Mouse (Mus musculus) MEL (cell line): ENCODE data around the gene Ptpru. TPM values are rescaled to one million over a fixed set of nuclear protein-coding genes. Genes with fewer than 3 reads are reported as not detected.

Experiments used
- DNase-seq: peaks from one replicate; pipeline ENCODE4 v3.0.0; 2011; ENCODE audit warnings: low read depth, low spot score
- H3K27ac ChIP-seq: 2 replicates; pipeline ENCODE4 v1.5.1; 2012; ENCODE audit warnings: low read depth, mild to moderate bottlenecking, control low read depth, low read length, moderate library complexity; ENCODE audit not compliant: control insufficient read depth
- H3K27me3 ChIP-seq, 2 experiments: fragments of 150-350 bp in 1 of 2; sonication (generic) in 1 of 2; 2 replicates each; pipeline ENCODE4 v1.6.1; 2012; ENCODE audit warnings: low read length in 2 of 2, mild to moderate bottlenecking in 2 of 2, improper control_type of control experiment in 1 of 2, moderate library complexity in 1 of 2; ENCODE audit not compliant: insufficient read depth in 2 of 2, control insufficient read depth in 1 of 2
- H3K36me3 ChIP-seq, 2 experiments: 2 replicates each; pipeline ENCODE4 v1.6.1; 2012 to 2014; ENCODE audit warnings: low read length in 2 of 2, improper control_type of control experiment in 1 of 2, inconsistent platforms in 1 of 2, mild to moderate bottlenecking in 1 of 2; ENCODE audit not compliant: insufficient read depth in 2 of 2, control insufficient read depth in 1 of 2
- H3K4me1 ChIP-seq, 2 experiments: fragments of 150-350 bp in 1 of 2; sonication (generic) in 1 of 2; 2 replicates each; pipeline ENCODE4 v1.6.1; 2012; ENCODE audit warnings: low read length in 2 of 2, improper control_type of control experiment in 1 of 2, mild to moderate bottlenecking in 1 of 2; ENCODE audit not compliant: insufficient read depth in 2 of 2, control insufficient read depth in 1 of 2
- H3K4me3 ChIP-seq, 2 experiments: fragments of 150-350 bp in 1 of 2; sonication (generic) in 1 of 2; 2 replicates each; pipeline ENCODE4 v1.5.1; 2012; ENCODE audit warnings: low read depth in 2 of 2, low read length in 2 of 2, mild to moderate bottlenecking in 2 of 2, moderate library complexity in 2 of 2, control low read depth in 1 of 2, improper control_type of control experiment in 1 of 2; ENCODE audit not compliant: control insufficient read depth in 1 of 2, insufficient read depth in 1 of 2
- H3K79me2 ChIP-seq: 2 replicates; pipeline ENCODE4 v1.6.1; 2012; ENCODE audit warnings: mild to moderate bottlenecking, low read length, moderate library complexity; ENCODE audit not compliant: control insufficient read depth, poor library complexity, insufficient read depth
- H3K9ac ChIP-seq: 2 replicates; pipeline ENCODE4 v1.6.1; 2012; ENCODE audit warnings: low read depth, mild to moderate bottlenecking, control low read depth, low read length, moderate library complexity; ENCODE audit not compliant: control insufficient read depth, poor library complexity, severe bottlenecking
- H3K9me3 ChIP-seq: fragments of 150-350 bp; sonication (generic); replicated peaks from 2 replicates; pipeline ENCODE4 v1.6.1; 2012; ENCODE audit warnings: mild to moderate bottlenecking, low read length, improper control_type of control experiment, moderate library complexity; ENCODE audit not compliant: insufficient read depth
- CHD2 ChIP-seq: IDR thresholded peaks from 2 replicates; pipeline ENCODE4 v1.6.1; 2011; ENCODE audit warnings: low read length, improper control_type of control experiment
- CTCF ChIP-seq, 3 experiments: IDR thresholded peaks in 2 of 3; conservative IDR thresholded peaks in 1 of 3; 2 replicates each; pipeline ENCODE4 v1.5.1; 2011 to 2012; ENCODE audit warnings: low read length in 3 of 3, low read depth in 2 of 3, mild to moderate bottlenecking in 2 of 3, improper control_type of control experiment in 1 of 3, inconsistent platforms in 1 of 3, mixed read lengths in 1 of 3, moderate library complexity in 1 of 3; ENCODE audit not compliant: control insufficient read depth in 1 of 3, insufficient read depth in 1 of 3, poor library complexity in 1 of 3, severe bottlenecking in 1 of 3
- EP300 ChIP-seq, 2 experiments: IDR thresholded peaks; 2 replicates each; pipeline ENCODE4 v1.6.1; 2011; ENCODE audit warnings: improper control_type of control experiment in 2 of 2, low read length in 2 of 2, low read depth in 1 of 2, mild to moderate bottlenecking in 1 of 2
- HCFC1 ChIP-seq: IDR thresholded peaks from 2 replicates; pipeline ENCODE4 v1.6.1; 2012; ENCODE audit warnings: low read depth, mild to moderate bottlenecking, inconsistent platforms, low read length, improper control_type of control experiment, moderate library complexity
- JUND ChIP-seq: IDR thresholded peaks from 2 replicates; pipeline ENCODE4 v1.6.1; 2011; ENCODE audit warnings: low read depth, mild to moderate bottlenecking, improper control_type of control experiment, low read length
- KAT2A ChIP-seq: conservative IDR thresholded peaks from 2 replicates; pipeline ENCODE4 v1.6.1; 2012; ENCODE audit warnings: low read depth, low read length, improper control_type of control experiment, inconsistent platforms
- MYB ChIP-seq: IDR thresholded peaks from 2 replicates; pipeline ENCODE4 v1.6.1; 2011; ENCODE audit warnings: mild to moderate bottlenecking, low read depth, low read length, improper control_type of control experiment
- NRF1 ChIP-seq: IDR thresholded peaks from 2 replicates; pipeline ENCODE4 v1.6.1; 2014; ENCODE audit warnings: low read depth, mild to moderate bottlenecking, inconsistent platforms, low read length, improper control_type of control experiment, moderate library complexity; ENCODE audit not compliant: poor library complexity, insufficient read depth, severe bottlenecking
- POLR2A ChIP-seq, 2 experiments: IDR thresholded peaks; 2 replicates each; pipeline ENCODE4 v1.6.1; 2011 to 2012; ENCODE audit warnings: low read length in 2 of 2, mild to moderate bottlenecking in 2 of 2, control low read depth in 1 of 2, improper control_type of control experiment in 1 of 2, low read depth in 1 of 2, moderate library complexity in 1 of 2; ENCODE audit not compliant: control insufficient read depth in 1 of 2, insufficient read depth in 1 of 2, poor library complexity in 1 of 2
- POLR2AphosphoS5 ChIP-seq: IDR thresholded peaks from 2 replicates; pipeline ENCODE4 v1.6.1; 2012; ENCODE audit warnings: low read depth, borderline replicate concordance, mild to moderate bottlenecking, inconsistent platforms, low read length, moderate library complexity, mixed read lengths
- SMC3 ChIP-seq: IDR thresholded peaks from 2 replicates; pipeline ENCODE4 v1.6.1; 2011; ENCODE audit warnings: low read depth, low read length, improper control_type of control experiment
- TCF12 ChIP-seq: IDR thresholded peaks from 2 replicates; pipeline ENCODE4 v1.6.1; 2014; ENCODE audit warnings: low read depth, mild to moderate bottlenecking, inconsistent platforms, low read length, improper control_type of control experiment, moderate library complexity
- UBTF ChIP-seq: IDR thresholded peaks from 2 replicates; pipeline ENCODE4 v1.6.1; 2012; ENCODE audit warnings: low read depth, mild to moderate bottlenecking, inconsistent platforms, low read length, improper control_type of control experiment, moderate library complexity, borderline replicate concordance; ENCODE audit not compliant: insufficient read depth
- USF1 ChIP-seq: IDR thresholded peaks from 2 replicates; pipeline ENCODE4 v1.6.1; 2014; ENCODE audit warnings: low read depth, mild to moderate bottlenecking, inconsistent platforms, low read length, improper control_type of control experiment, moderate library complexity
- USF2 ChIP-seq, 2 experiments: IDR thresholded peaks; 2 replicates each; pipeline ENCODE4 v1.6.1; 2011 to 2012; ENCODE audit warnings: improper control_type of control experiment in 2 of 2, low read length in 2 of 2, borderline replicate concordance in 1 of 2, inconsistent platforms in 1 of 2, low read depth in 1 of 2, mild to moderate bottlenecking in 1 of 2; ENCODE audit not compliant: insufficient read depth in 1 of 2
- ZKSCAN1 ChIP-seq: IDR thresholded peaks from 2 replicates; pipeline ENCODE4 v1.6.1; 2012; ENCODE audit warnings: low read depth, mild to moderate bottlenecking, inconsistent platforms, low read length, improper control_type of control experiment, moderate library complexity
- polyA plus RNA-seq, 2 experiments: library from polyadenylated mRNA; stranded (reverse) in 1 of 2; unstranded in 1 of 2; fragments of >175 nt in 1 of 2; fragments of >200 nt in 1 of 2; gene quantifications; 2 replicates each; pipeline versions ENCODE4 v1.2.1 to v1.2.4; 2012; ENCODE audit warnings: low replicate concordance in 2 of 2, low read depth in 1 of 2; ENCODE audit not compliant: insufficient read length in 2 of 2, insufficient read depth in 1 of 2, missing spikeins in 1 of 2
- total RNA-seq: library from RNA; depleted of rRNA; stranded (reverse); fragments of 300-350 nt; gene quantifications from 2 replicates; pipeline ENCODE4 v1.2.3, GENCODE M21; 2012

Ptpru gene
- total and polyA plus RNA-seq, 3 experiments, result 3.4 to 6.8 TPM; not detected in 1

DNA sequence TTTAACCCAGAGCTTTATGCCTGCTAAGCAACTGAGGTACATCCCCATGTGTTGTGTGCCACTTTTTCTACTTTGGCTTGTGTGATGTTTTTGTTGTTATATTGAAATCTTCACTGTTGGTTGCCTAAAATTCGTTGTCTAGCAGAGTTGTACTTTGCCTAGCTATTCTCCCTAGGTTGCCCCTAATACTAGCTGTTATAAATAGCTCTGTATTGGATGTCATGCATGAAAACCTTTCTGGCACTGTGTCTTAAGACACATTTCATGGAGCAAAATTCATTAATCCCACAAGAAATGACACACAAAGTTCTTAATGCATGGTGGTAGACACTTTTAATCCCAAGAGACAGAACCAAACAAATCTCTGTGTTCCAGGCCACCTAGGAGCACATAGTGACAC lies 41.6 kb upstream of the Ptpru start:
- no peak overlapping the region for H3K27ac ChIP-seq
- H3K79me2 ChIP-seq, result peaks cover 90% of the 10 kb centered on the region
- H3K4me1 ChIP-seq, result peaks cover 17 to 18% of the 10 kb centered on the region in 2 experiments
- TF ChIP-seq TCF12, result no peak
- DNase-seq, result no peak
- no peaks in the 10 kb centered on the region for H3K9me3 ChIP-seq
- no peaks in the 10 kb centered on the region for H3K27me3 ChIP-seq
- no peak overlapping the region for H3K4me3 ChIP-seq
- H3K36me3 ChIP-seq, result peaks cover 10 to 31% of the 10 kb centered on the region in 2 experiments
- H3K9ac ChIP-seq, result no peak overlapping the region

DNA sequence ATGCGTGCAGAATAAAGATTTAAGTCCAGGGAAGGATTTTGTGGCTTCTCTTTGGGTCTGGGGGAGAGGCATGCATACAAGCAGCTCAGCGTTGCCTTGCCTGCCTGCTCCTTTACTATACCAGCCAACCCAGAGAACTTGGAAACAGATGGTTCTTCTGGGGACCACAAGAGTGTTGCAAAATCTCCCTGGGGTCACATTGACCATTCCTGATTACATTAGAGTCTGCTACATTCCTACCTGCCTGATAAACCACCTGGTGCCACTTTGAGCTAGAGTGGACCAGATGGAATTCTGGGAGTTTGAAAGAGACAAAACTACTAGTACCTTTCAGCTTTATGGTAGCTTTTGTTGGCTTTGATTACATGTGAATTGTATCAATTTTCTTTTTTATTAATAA lies 38.7 kb upstream of the Ptpru start:
- DNase-seq, result no peak
- peaks cover 11 to 18% of the 10 kb centered on the region in 2 experiments; a peak in 3 of 4 replicates for H3K4me1 ChIP-seq
- no peaks in the 10 kb centered on the region for H3K9me3 ChIP-seq
- peaks cover 85% of the 10 kb centered on the region for H3K79me2 ChIP-seq
- TF ChIP-seq JUND, result no peak
- no peak for TF ChIP-seq ZKSCAN1
- TF ChIP-seq MYB, result no peak
- no peak for TF ChIP-seq UBTF
- TF ChIP-seq USF1, result no peak
- no peak for TF ChIP-seq NRF1
- TF ChIP-seq KAT2A, result no peak
- TF ChIP-seq CHD2, result no peak
- no peak for TF ChIP-seq EP300 (IDR thresholded peaks at IDR 0.05; ENCODE audit: low read depth in 1 of 2, low read length in 2 of 2)
- TF ChIP-seq HCFC1, result no peak
- TF ChIP-seq CTCF (IDR thresholded peaks at IDR 0.05 in 2 of 3, conservative IDR thresholded peaks at IDR 0.05 in 1 of 3; ENCODE audit: control insufficient read depth in 1 of 3, insufficient read depth in 1 of 3, low read depth in 2 of 3, low read length in 3 of 3, poor library complexity in 1 of 3, severe bottlenecking in 1 of 3), result no peak
- no peak for TF ChIP-seq POLR2A (IDR thresholded peaks at IDR 0.05; ENCODE audit: control insufficient read depth in 1 of 2, insufficient read depth in 1 of 2, low read depth in 1 of 2, low read length in 2 of 2, poor library complexity in 1 of 2)
- no peak for TF ChIP-seq USF2 (IDR thresholded peaks at IDR 0.05; ENCODE audit: borderline replicate concordance in 1 of 2, insufficient read depth in 1 of 2, low read depth in 1 of 2, low read length in 2 of 2)
- TF ChIP-seq POLR2AphosphoS5, result no peak
- TF ChIP-seq SMC3, result no peak
- TF ChIP-seq, all 39 proteins: peak for 0
- Histone ChIP-seq H3K9ac (0 out of 2 replicates have a peak overlapping the region, but pooled peaks have one; percentile 1), H3K4me3 (no peak overlapping the region), H3K27ac (no peak overlapping the region), H3K36me3 (peaks cover 3 to 35% of the 10 kb centered on the region in 2 experiments; a peak in 3 of 4 replicates), H3K27me3 (no peaks in the 10 kb centered on the region)
